Mouse (Mus musculus): Measurements from ENCODE around the gene Pou3f3.

DNA sequence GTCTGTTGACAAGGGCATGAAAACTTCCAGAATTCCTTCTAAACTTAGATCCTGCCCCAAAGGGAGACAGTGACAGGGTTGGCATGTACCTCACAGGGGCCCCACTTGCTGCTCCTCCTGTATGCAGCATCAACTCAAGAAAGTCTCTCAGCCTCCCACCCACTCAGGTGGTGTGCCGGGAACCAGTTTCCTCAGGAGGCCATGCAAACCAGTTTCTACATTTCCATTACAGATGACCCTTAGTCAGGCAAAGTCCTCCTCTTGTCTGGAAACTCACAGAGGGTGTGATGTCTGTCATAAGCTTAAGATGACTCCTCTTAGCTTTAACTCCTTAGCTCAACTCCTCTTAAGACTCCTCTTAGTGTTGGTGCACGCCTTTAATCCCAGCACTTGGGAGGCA lies 29.3 kb downstream of the Pou3f3 start:
- TF ChIP-seq CTCF (IDR thresholded peaks at IDR 0.05; ENCODE audit: extremely low read depth, insufficient read depth, insufficient read length, insufficient replicate concordance) (no peak), POLR2A (IDR thresholded peaks at IDR 0.05; ENCODE audit: low read depth, low read length) (no peak)

All from spleen, adult 2 months (tissue).